Mouse (Mus musculus): ENCODE measurements around the gene Setd5. TPM values are rescaled to one million over a fixed set of nuclear protein-coding genes. Genes with fewer than 3 reads are reported as not detected.

Gene Setd5
- polyA plus RNA-seq, 1 experiment, result 22.5 TPM

DNA sequence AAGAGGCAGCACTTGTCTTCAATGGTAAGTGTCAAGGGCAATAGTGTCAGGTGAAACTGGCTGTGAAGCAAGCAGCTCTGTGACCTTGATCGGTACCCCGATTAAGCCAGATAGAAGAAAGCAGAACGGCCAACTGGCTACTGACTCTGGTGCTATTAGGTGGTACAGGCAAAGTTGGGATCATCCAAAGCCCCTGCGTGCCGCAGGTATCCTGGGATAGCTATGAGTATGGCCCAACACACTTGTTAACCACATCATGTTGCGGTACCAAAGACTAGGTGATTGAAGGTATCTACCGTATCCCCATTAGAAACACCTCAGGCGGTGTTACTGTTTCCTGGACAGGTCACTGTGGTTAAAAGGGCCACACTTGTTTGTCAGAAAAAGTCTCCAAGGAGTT, 76.9 kb downstream of the Setd5 start:
- no peak for DNase-seq (ENCODE audit: low read depth in 1 of 2, low spot score in 2 of 2)
- whole genome bisulfite sequencing, result 96% methylated on average over 8 of the region's 8 CpGs
- H3K27ac ChIP-seq (ENCODE audit: insufficient read depth, low read length), result no peak overlapping the region

DNA sequence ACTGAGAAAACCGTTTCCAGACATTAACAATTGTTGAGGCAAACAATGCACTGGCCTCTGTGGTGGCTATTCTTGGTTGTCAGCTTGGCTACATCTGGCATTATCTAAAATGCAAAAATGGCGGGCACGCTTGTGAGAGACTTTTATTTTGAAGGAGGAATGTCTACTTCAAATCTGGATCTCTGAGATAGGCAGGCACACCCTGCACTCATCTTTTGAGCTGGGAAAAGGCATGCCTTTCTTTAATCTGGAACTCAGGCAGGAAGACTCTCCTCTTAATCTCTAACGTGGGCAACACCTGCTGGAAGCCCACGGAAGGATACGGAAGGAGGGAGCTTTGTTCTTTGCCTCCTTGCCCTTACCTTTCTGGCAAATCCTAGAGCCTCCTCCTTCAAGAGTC, 77.7 kb downstream of the Setd5 start:
- 88% methylated on average over 6 of the region's 6 CpGs for WGBS
- no peak for DNase-seq (ENCODE audit: low read depth in 1 of 2, low spot score in 2 of 2)
- Histone ChIP-seq H3K27me3 (ENCODE audit: control insufficient read depth, insufficient read depth, low read length) (no peaks in the 10 kb centered on the region), H3K36me3 (ENCODE audit: control insufficient read depth, insufficient read depth, low read length) (peaks cover 33% of the 10 kb centered on the region), H3K4me1 (ENCODE audit: control insufficient read depth, insufficient read depth, insufficient read length) (no peaks in the 10 kb centered on the region), H3K4me3 (ENCODE audit: extremely low read depth, insufficient read depth, insufficient read length) (no peak overlapping the region), H3K27ac (ENCODE audit: insufficient read depth, low read length) (no peak overlapping the region)
- TF ChIP-seq CTCF (IDR thresholded peaks at IDR 0.05; ENCODE audit: extremely low read depth, insufficient read depth, insufficient read length, insufficient replicate concordance) (no peak), POLR2A (IDR thresholded peaks at IDR 0.05; ENCODE audit: low read depth, low read length) (no peak)

More for the DNA sequence above, 76.9 kb downstream of the Setd5 start:
- peaks cover 41% of the 10 kb centered on the region for H3K36me3 ChIP-seq (ENCODE audit: control insufficient read depth, insufficient read depth, low read length)
- no peak overlapping the region for H3K4me3 ChIP-seq (ENCODE audit: extremely low read depth, insufficient read depth, insufficient read length)
- no peak for TF ChIP-seq POLR2A (IDR thresholded peaks at IDR 0.05; ENCODE audit: low read depth, low read length)
- H3K27me3 ChIP-seq (ENCODE audit: control insufficient read depth, insufficient read depth, low read length), result no peaks in the 10 kb centered on the region
- H3K4me1 ChIP-seq (ENCODE audit: control insufficient read depth, insufficient read depth, insufficient read length), result no peaks in the 10 kb centered on the region

DNA sequence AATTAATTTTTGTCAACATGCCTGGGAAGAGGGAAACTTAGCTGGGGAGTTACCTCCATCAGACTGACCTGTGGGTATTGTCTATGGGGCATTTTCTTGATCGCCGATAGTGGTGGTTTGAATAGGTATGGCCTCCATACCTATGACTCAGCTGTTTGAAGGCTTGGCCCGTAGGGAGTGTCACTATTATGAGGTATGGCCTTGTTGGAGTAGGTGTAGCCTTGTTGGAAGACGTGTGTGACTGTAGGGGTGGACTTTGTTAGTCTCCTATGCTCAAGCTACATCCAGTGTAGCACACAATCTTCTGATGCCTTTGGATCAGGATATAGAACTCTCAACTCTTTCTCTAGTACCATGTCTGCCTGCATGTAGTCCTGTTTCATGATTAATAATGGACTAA, 78.9 kb downstream of the Setd5 start:
- TF ChIP-seq CTCF (IDR thresholded peaks at IDR 0.05; ENCODE audit: extremely low read depth, insufficient read depth, insufficient read length, insufficient replicate concordance), result no peak
- TF ChIP-seq POLR2A (IDR thresholded peaks at IDR 0.05; ENCODE audit: low read depth, low read length), result no peak
- Histone ChIP-seq H3K4me3 (ENCODE audit: extremely low read depth, insufficient read depth, insufficient read length) (no peak overlapping the region), H3K27me3 (ENCODE audit: control insufficient read depth, insufficient read depth, low read length) (no peaks in the 10 kb centered on the region), H3K27ac (ENCODE audit: insufficient read depth, low read length) (no peak overlapping the region), H3K4me1 (ENCODE audit: control insufficient read depth, insufficient read depth, insufficient read length) (no peaks in the 10 kb centered on the region), H3K36me3 (ENCODE audit: control insufficient read depth, insufficient read depth, low read length) (peaks cover 23% of the 10 kb centered on the region)
- 96% methylated on average over 4 of the region's 4 CpGs for WGBS
- no peak for DNase-seq (ENCODE audit: low read depth in 1 of 2, low spot score in 2 of 2)

DNA sequence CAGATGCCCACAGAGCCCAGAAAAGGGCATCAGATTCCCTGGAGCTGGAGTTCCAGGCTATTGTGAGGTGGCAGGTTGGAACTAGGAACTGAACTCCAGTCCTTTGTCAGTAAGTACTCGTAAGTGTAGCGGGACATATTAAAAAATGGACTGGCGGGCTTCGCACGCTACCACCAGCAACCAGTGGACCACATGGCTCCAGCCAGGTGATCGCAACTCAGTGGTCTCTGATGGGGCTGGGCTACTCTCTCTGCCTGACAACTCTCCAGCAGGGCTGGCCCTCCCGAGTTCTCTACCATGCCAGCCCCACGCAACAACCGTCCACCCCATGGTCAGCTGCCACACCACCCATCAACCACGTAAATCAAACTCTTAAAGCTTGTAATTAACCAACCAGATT, 82.9 kb downstream of the Setd5 start:
- Histone ChIP-seq H3K27ac (ENCODE audit: insufficient read depth, low read length) (no peak overlapping the region), H3K27me3 (ENCODE audit: control insufficient read depth, insufficient read depth, low read length) (no peaks in the 10 kb centered on the region), H3K36me3 (ENCODE audit: control insufficient read depth, insufficient read depth, low read length) (no peaks in the 10 kb centered on the region), H3K4me3 (ENCODE audit: extremely low read depth, insufficient read depth, insufficient read length) (no peak overlapping the region), H3K4me1 (ENCODE audit: control insufficient read depth, insufficient read depth, insufficient read length) (no peaks in the 10 kb centered on the region)
- 94% methylated on average over 10 of the region's 10 CpGs for WGBS
- TF ChIP-seq POLR2A (IDR thresholded peaks at IDR 0.05; ENCODE audit: low read depth, low read length), result no peak
- no peak for TF ChIP-seq CTCF (IDR thresholded peaks at IDR 0.05; ENCODE audit: extremely low read depth, insufficient read depth, insufficient read length, insufficient replicate concordance)
- no peak for DNase-seq (ENCODE audit: low read depth in 1 of 2, low spot score in 2 of 2)

DNA sequence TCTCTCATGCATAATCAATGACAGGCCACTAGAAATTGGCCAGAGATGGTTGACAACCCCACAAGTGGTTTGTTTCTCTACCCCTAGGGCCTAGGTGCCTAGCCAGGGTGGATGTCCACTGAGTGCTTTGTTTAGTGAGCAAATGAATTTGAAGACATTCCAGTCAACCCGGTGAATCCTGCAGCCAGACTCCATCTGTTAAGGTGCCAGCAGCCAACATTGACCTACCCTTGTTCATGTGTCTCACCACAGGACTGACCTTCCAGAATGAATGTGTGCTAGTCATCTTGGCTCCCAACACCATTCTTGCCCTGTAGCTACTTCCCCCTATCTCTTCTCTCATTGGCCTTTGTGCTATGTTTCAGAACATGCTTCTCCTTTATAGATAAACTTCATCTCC, 84.8 kb downstream of the Setd5 start:
- no peak overlapping the region for H3K27ac ChIP-seq (ENCODE audit: insufficient read depth, low read length)
- no peak for DNase-seq (ENCODE audit: low read depth in 1 of 2, low spot score in 2 of 2)
- no peaks in the 10 kb centered on the region for H3K36me3 ChIP-seq (ENCODE audit: control insufficient read depth, insufficient read depth, low read length)
- no peak overlapping the region for H3K4me3 ChIP-seq (ENCODE audit: extremely low read depth, insufficient read depth, insufficient read length)
- 97% methylated on average over 1 of the region's 1 CpGs for WGBS
- no peaks in the 10 kb centered on the region for H3K4me1 ChIP-seq (ENCODE audit: control insufficient read depth, insufficient read depth, insufficient read length)
- TF ChIP-seq CTCF (IDR thresholded peaks at IDR 0.05; ENCODE audit: extremely low read depth, insufficient read depth, insufficient read length, insufficient replicate concordance) (no peak), POLR2A (IDR thresholded peaks at IDR 0.05; ENCODE audit: low read depth, low read length) (no peak)
- no peaks in the 10 kb centered on the region for H3K27me3 ChIP-seq (ENCODE audit: control insufficient read depth, insufficient read depth, low read length)

DNA sequence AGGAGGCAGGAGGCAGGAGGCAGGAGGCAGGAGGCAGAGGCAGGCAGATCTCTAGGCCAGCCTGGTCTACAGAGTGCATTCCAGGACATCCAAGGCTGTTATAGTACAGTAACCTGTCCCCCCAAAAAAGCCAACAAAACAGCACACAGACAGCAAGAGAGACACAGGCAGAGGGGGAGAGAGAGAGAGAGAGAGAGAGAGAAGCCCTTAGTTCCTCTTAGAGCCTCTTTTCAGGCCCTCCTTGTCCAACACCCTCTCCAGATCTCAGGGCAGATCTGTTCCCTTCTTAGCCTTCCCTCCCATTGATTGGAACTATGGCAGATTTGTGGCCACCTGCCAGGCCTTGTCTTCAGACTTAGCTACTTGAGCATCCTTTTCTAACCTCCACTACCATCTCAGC, 86.3 kb downstream of the Setd5 start:
- Histone ChIP-seq H3K36me3 (ENCODE audit: control insufficient read depth, insufficient read depth, low read length) (no peaks in the 10 kb centered on the region), H3K4me1 (ENCODE audit: control insufficient read depth, insufficient read depth, insufficient read length) (no peaks in the 10 kb centered on the region), H3K27ac (ENCODE audit: insufficient read depth, low read length) (no peak overlapping the region), H3K4me3 (ENCODE audit: extremely low read depth, insufficient read depth, insufficient read length) (no peak overlapping the region), H3K27me3 (ENCODE audit: control insufficient read depth, insufficient read depth, low read length) (no peaks in the 10 kb centered on the region)
- TF ChIP-seq POLR2A (IDR thresholded peaks at IDR 0.05; ENCODE audit: low read depth, low read length) (no peak), CTCF (IDR thresholded peaks at IDR 0.05; ENCODE audit: extremely low read depth, insufficient read depth, insufficient read length, insufficient replicate concordance) (no peak)
- DNase-seq (ENCODE audit: low read depth in 1 of 2, low spot score in 2 of 2), result no peak

DNA sequence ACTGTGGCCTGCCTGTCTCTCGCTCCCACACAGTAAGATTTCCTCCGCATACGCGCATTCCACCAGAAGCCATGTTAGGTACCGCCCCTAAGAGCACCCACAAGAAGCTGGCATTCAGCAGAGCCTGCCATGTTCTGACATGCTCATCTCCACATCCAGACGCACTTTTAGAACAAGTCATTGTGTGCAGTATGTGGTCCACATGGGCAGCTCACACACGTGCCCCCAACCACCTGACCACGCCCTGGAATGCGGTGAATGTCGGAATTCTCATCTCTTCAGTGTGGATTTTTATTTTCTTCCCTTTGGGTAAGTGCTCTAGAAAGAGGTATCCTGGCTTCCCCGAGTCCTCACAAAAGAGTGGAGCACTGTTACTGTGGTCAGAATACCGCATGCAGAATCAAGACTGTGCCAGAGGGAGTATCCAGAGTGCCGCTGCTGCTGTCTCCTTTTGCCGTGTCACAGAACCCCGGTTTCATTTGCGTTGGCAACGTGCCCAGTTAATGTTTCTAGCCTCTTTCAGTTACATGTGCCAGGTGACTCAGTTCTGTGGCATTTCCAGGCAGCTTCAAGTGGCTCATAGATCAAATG, 89.6 kb downstream of the Setd5 start:
- 51% methylated on average over 17 of the region's 17 CpGs for WGBS
- no peak for DNase-seq (ENCODE audit: low read depth in 1 of 2, low spot score in 2 of 2)
- no peaks in the 10 kb centered on the region for H3K27me3 ChIP-seq (ENCODE audit: control insufficient read depth, insufficient read depth, low read length)
- no peaks in the 10 kb centered on the region for H3K4me1 ChIP-seq (ENCODE audit: control insufficient read depth, insufficient read depth, insufficient read length)
- TF ChIP-seq POLR2A (IDR thresholded peaks at IDR 0.05; ENCODE audit: low read depth, low read length) (no peak), CTCF (IDR thresholded peaks at IDR 0.05; ENCODE audit: extremely low read depth, insufficient read depth, insufficient read length, insufficient replicate concordance) (no peak)
- H3K27ac ChIP-seq (ENCODE audit: insufficient read depth, low read length), result no peak overlapping the region
- H3K4me3 ChIP-seq (ENCODE audit: extremely low read depth, insufficient read depth, insufficient read length), result no peak overlapping the region
- H3K36me3 ChIP-seq (ENCODE audit: control insufficient read depth, insufficient read depth, low read length), result no peaks in the 10 kb centered on the region
